In genomic region chr2:74704393-74704998, GRCm38 (mm10) we compare ENCODE assay signal across 8 mouse cellular contexts. TPM values are rescaled to one million over a fixed set of nuclear protein-coding genes. Genes with fewer than 3 reads are reported as not detected.
DNase-seq lines count a peak whose midpoint lies in the region; ATAC-seq lines count a peak whose summit lies in the region.

Gene Hoxd8 (plus strand): TSS chr2:74704615.

- ATAC-seq in forebrain, embryonic 16.5 days = no peak
- 0 out of 2 replicates have a peak, but pooled peaks have one; percentile 27 for ATAC-seq in midbrain, embryonic 12.5 days (ENCODE audit: low FRiP score, low read depth)

- peak within 1 kb of the TSS; percentile 37 for H3K4me2 ChIP-seq in forebrain, embryonic 16.5 days (ENCODE audit: low read length)
- peak within 1 kb of the TSS; percentile 53 for H3K4me2 ChIP-seq in midbrain, embryonic 12.5 days (replicated peaks)

- H3K27me3 ChIP-seq in forebrain, embryonic 16.5 days (replicated peaks; ENCODE audit: control insufficient read depth, insufficient read depth, low read length) = peaks cover 86% of the 10 kb centered on the region
- H3K27me3 ChIP-seq in midbrain, embryonic 12.5 days = peaks cover 92% of the 10 kb centered on the region

- DNase-seq in thymus, postnatal 25 days = peak; percentile 27
- DNase-seq in thymus, postnatal 36 days = no peak
- peak; percentile 89 for DNase-seq in kidney, adult 18-20 months
- DNase-seq in urinary bladder, postnatal 36 days (ENCODE audit: low spot score in 2 of 2) = peak; percentile 77 to 78
- no peak for DNase-seq in layer of hippocampus, postnatal 36 days
- DNase-seq in cerebellum, adult 9-11 months = no peak

- no peaks in the 10 kb centered on the region for H3K9me3 ChIP-seq in forebrain, embryonic 16.5 days (ENCODE audit: control insufficient read depth, low read length)
- H3K9me3 ChIP-seq in midbrain, embryonic 12.5 days = no peaks in the 10 kb centered on the region

- no peak within 1 kb of the TSS for H3K9ac ChIP-seq in forebrain, embryonic 16.5 days (replicated peaks; ENCODE audit: low read depth, low read length)
- H3K9ac ChIP-seq in midbrain, embryonic 12.5 days (replicated peaks) = 0 out of 2 replicates have a peak within 1 kb of the TSS, but pooled peaks have one; percentile 20

- peak within 1 kb of the TSS; percentile 31 for H3K4me3 ChIP-seq in forebrain, embryonic 16.5 days (replicated peaks; ENCODE audit: low read length)
- peak within 1 kb of the TSS; percentile 38 for H3K4me3 ChIP-seq in midbrain, embryonic 12.5 days

- under 1% methylated on average over 50 of the region's 52 CpGs for WGBS in forebrain, embryonic 16.5 days
- under 1% methylated on average over 38 of the region's 52 CpGs for WGBS in midbrain, embryonic 12.5 days

- no peak within 1 kb of the TSS for H3K27ac ChIP-seq in forebrain, embryonic 16.5 days (ENCODE audit: low read length)
- no peak within 1 kb of the TSS for H3K27ac ChIP-seq in midbrain, embryonic 12.5 days (replicated peaks)

- H3K4me1 ChIP-seq in forebrain, embryonic 16.5 days (replicated peaks; ENCODE audit: control insufficient read depth, insufficient read depth, low read length) = peaks cover 13% of the 10 kb centered on the region
- peaks cover 13% of the 10 kb centered on the region for H3K4me1 ChIP-seq in midbrain, embryonic 12.5 days

- H3K36me3 ChIP-seq in forebrain, embryonic 16.5 days (ENCODE audit: control insufficient read depth, insufficient read depth) = no peaks in the 10 kb centered on the region
- no peaks in the 10 kb centered on the region for H3K36me3 ChIP-seq in midbrain, embryonic 12.5 days

RNA-seq across cellular contexts. Expression of gene Hoxd8, which starts in this region (rescaled TPM):
- not detected in 2 replicates for polyA plus RNA-seq in forebrain, embryonic 16.5 days (2015; fragmentation: Nextera tagmentation; extraction: Ambion mirVana)
- polyA plus RNA-seq in midbrain, embryonic 12.5 days (2016; fragmentation: Nextera tagmentation; extraction: Ambion mirVana) = 0.08 and 0.15 TPM in 2 replicates
- total RNA-seq in layer of hippocampus, postnatal 36 days (2021) = not detected

Comparison
In these comparisons a context has a peak if more than half of its experiments do, and no peak if none do; other contexts are left out.
1. DNase-seq: peak in thymus, postnatal 25 days (single experiment), kidney, adult 18-20 months (single experiment) and urinary bladder, postnatal 36 days (2 of 2); none in thymus, postnatal 36 days (0 of 2), layer of hippocampus, postnatal 36 days (0 of 2) and cerebellum, adult 9-11 months (single experiment).
2. Peak in ATAC-seq, H3K4me3 ChIP-seq, H3K9ac ChIP-seq and H3K4me2 ChIP-seq in midbrain, embryonic 12.5 days; RNA of the gene not detected or under 1 TPM.